Comparison of ENCODE assay signal across 9 mouse cellular contexts in genomic region chr9:114842269-114842668, GRCm38 (mm10). TPM values are rescaled to one million over a fixed set of nuclear protein-coding genes. Genes with fewer than 3 reads are reported as not detected.
A peak's percentile ranks its signal among the peaks of the same experiment; 100 is the strongest.
DNase-seq lines count a peak whose midpoint lies in the region; ATAC-seq and TF ChIP-seq lines count a peak whose summit lies in the region.
"Had no signal": no experiment of that assay in that cellular context is flagged by ENCODE, and none has a peak within 500 bp of the region (broad histone marks: within the 10 kb centered on the region; RNA-seq: fewer than 3 reads in every experiment).

No protein-coding gene starts in this region.

- WGBS in heart, embryonic 13.5 days, result 82% methylated on average over 7 of the region's 7 CpGs
- WGBS in embryonic facial prominence, embryonic 10.5 days, result 81% methylated on average over 7 of the region's 7 CpGs
- 56% methylated on average over 7 of the region's 7 CpGs for WGBS in intestine, embryonic 16.5 days
- WGBS in lung, embryonic 14.5 days, result 65% methylated on average over 7 of the region's 7 CpGs

- peaks cover 11% of the 10 kb centered on the region for H3K4me1 ChIP-seq in heart, embryonic 13.5 days
- peaks cover 28% of the 10 kb centered on the region for H3K4me1 ChIP-seq in embryonic facial prominence, embryonic 10.5 days
- peaks cover 10% of the 10 kb centered on the region for H3K4me1 ChIP-seq in intestine, embryonic 16.5 days (ENCODE audit: control insufficient read depth, insufficient read depth, low read length)
- H3K4me1 ChIP-seq in lung, embryonic 14.5 days (ENCODE audit: insufficient read depth), result no peaks in the 10 kb centered on the region; the same call in 1 of the 2 replicates

- no peak for ATAC-seq in heart, embryonic 13.5 days (ENCODE audit: extremely low read depth, insufficient number of reproducible peaks, low FRiP score, low TSS enrichment)
- ATAC-seq in intestine, embryonic 16.5 days, result no peak; the same call in 1 of the 2 replicates
- ATAC-seq in lung, embryonic 14.5 days (ENCODE audit: insufficient read depth), result peak; percentile 55
- ATAC-seq in activated CD4-positive, CD25-positive, alpha-beta regulatory T cell, adult 4 months, result no peak

- no peak overlapping the region for H3K27ac ChIP-seq in heart, embryonic 13.5 days (replicated peaks)
- no peak overlapping the region for H3K27ac ChIP-seq in embryonic facial prominence, embryonic 10.5 days (replicated peaks)
- peak overlapping the region; percentile 68 for H3K27ac ChIP-seq in intestine, embryonic 16.5 days (ENCODE audit: low read length)
- H3K27ac ChIP-seq in lung, embryonic 14.5 days (ENCODE audit: low read depth), result peak overlapping the region; percentile 84
- H3K27ac ChIP-seq: embryonic facial prominence, embryonic 12.5 days had no signal

- H3K9me3 ChIP-seq in heart, embryonic 13.5 days, result no peaks in the 10 kb centered on the region
- no peaks in the 10 kb centered on the region for H3K9me3 ChIP-seq in embryonic facial prominence, embryonic 10.5 days
- H3K9me3 ChIP-seq in intestine, embryonic 16.5 days (ENCODE audit: control insufficient read depth, low read length), result no peaks in the 10 kb centered on the region
- H3K9me3 ChIP-seq in lung, embryonic 14.5 days (ENCODE audit: low read depth, low read length), result no peaks in the 10 kb centered on the region
- H3K9me3 ChIP-seq: embryonic facial prominence, embryonic 12.5 days had no signal

- intact Hi-C loops in heart, postnatal 25 days (cut with DNase I), result loop anchor here (5.0 kb wide), 1 partner anchor 65 kb away; no protein-coding TSS in a partner anchor

- H3K4me3 ChIP-seq in heart, embryonic 13.5 days, result no peak overlapping the region
- peak overlapping the region; percentile 82; the same call in 1 of the 2 replicates for H3K4me3 ChIP-seq in embryonic facial prominence, embryonic 10.5 days
- peak overlapping the region; percentile 72 for H3K4me3 ChIP-seq in intestine, embryonic 16.5 days (ENCODE audit: low read length)
- H3K4me3 ChIP-seq in lung, embryonic 14.5 days (ENCODE audit: low read depth, low read length), result peak overlapping the region; percentile 70

- peak overlapping the region; percentile 97 for H3K4me2 ChIP-seq in heart, embryonic 13.5 days
- H3K4me2 ChIP-seq in intestine, embryonic 16.5 days (ENCODE audit: low read depth, low read length), result peak overlapping the region; percentile 95
- peak overlapping the region; percentile 97 for H3K4me2 ChIP-seq in lung, embryonic 14.5 days

- H3K9ac ChIP-seq in heart, embryonic 13.5 days, result no peak overlapping the region
- H3K9ac ChIP-seq in intestine, embryonic 16.5 days (ENCODE audit: low read depth, low read length), result peak overlapping the region; percentile 79
- H3K9ac ChIP-seq in lung, embryonic 14.5 days, result peak overlapping the region; percentile 66; the same call in 1 of the 2 replicates
- H3K9ac ChIP-seq: embryonic facial prominence, embryonic 12.5 days had no signal

- TF ChIP-seq CTCF in lung, embryonic 14.5 days (IDR thresholded peaks at IDR 0.05; ENCODE audit: low read depth), result no peak

- DNase-seq in heart, postnatal 25 days (ENCODE audit: low spot score), result no peak
- no peak for DNase-seq in embryonic facial prominence, embryonic 10.5 days (ENCODE audit: low spot score)
- DNase-seq in lung, embryonic 14.5 days, result peak; percentile 63
- DNase-seq in right cerebral cortex, adult 2 months (ENCODE audit: low spot score in 2 of 2), result no peak
- DNase-seq in frontal cortex, postnatal 36 days (ENCODE audit: low spot score in 2 of 2), result no peak

- no peaks in the 10 kb centered on the region for H3K36me3 ChIP-seq in heart, embryonic 13.5 days
- H3K36me3 ChIP-seq in embryonic facial prominence, embryonic 10.5 days (replicated peaks), result no peaks in the 10 kb centered on the region
- H3K36me3 ChIP-seq in intestine, embryonic 16.5 days (ENCODE audit: control insufficient read depth, insufficient read depth, low read length), result no peaks in the 10 kb centered on the region
- no peaks in the 10 kb centered on the region for H3K36me3 ChIP-seq in lung, embryonic 14.5 days (ENCODE audit: insufficient read depth)
- H3K36me3 ChIP-seq: embryonic facial prominence, embryonic 12.5 days had no signal

- 0 out of 2 replicates have a peak, but pooled peaks cover 10% of the 10 kb centered on the region for H3K27me3 ChIP-seq in heart, embryonic 13.5 days (replicated peaks)
- H3K27me3 ChIP-seq in embryonic facial prominence, embryonic 10.5 days (replicated peaks; ENCODE audit: low read depth, poor library complexity, severe bottlenecking), result peaks cover 51% of the 10 kb centered on the region
- H3K27me3 ChIP-seq in intestine, embryonic 16.5 days (replicated peaks; ENCODE audit: control insufficient read depth, insufficient read depth, low read length), result no peaks in the 10 kb centered on the region
- H3K27me3 ChIP-seq in lung, embryonic 14.5 days (ENCODE audit: insufficient read depth, low read length), result peaks cover 11% of the 10 kb centered on the region

RNA-seq across cellular contexts. Expression of gene Cmtm8, which starts 1.7 kb away (rescaled TPM):
- 14.3 and 16.4 TPM in 2 replicates for polyA plus RNA-seq in heart, embryonic 13.5 days (2015; fragmentation: Nextera tagmentation; extraction: Ambion mirVana)
- 10 to 100 TPM in 1 of 2 experiments, 1 to 10 TPM in 1; 9.9 to 10.1 TPM for total RNA-seq in heart, postnatal 25 days (2021)
- polyA plus RNA-seq in embryonic facial prominence, embryonic 10.5 days (2016; fragmentation: Nextera tagmentation; extraction: Ambion mirVana), result 21.3 and 26.4 TPM in 2 replicates
- polyA plus RNA-seq in intestine, embryonic 16.5 days (2015; fragmentation: Nextera tagmentation; extraction: Ambion mirVana), result 80.2 and 87.3 TPM in 2 replicates
- 75.4 and 81.5 TPM in 2 replicates for polyA plus RNA-seq in lung, embryonic 14.5 days (2014; fragmentation: Nextera tagmentation; extraction: Ambion mirVana)
- not detected for polyA plus RNA-seq in activated CD4-positive, CD25-positive, alpha-beta regulatory T cell, adult 4 months (2017; shearing (Covaris generic))

Comparison
In these comparisons a context has a peak if more than half of its experiments do, and no peak if none do; other contexts are left out.
1. H3K27ac ChIP-seq: peak in intestine, embryonic 16.5 days (single experiment) and lung, embryonic 14.5 days (single experiment); none in heart, embryonic 13.5 days (single experiment) and embryonic facial prominence, embryonic 10.5 days (single experiment).
2. RNA of gene Cmtm8, which starts 1.7 kb away (polyA plus RNA-seq): 75.4 to 81.5 TPM in lung, embryonic 14.5 days, 80.2 to 87.3 TPM in intestine, embryonic 16.5 days, 21.3 to 26.4 TPM in embryonic facial prominence, embryonic 10.5 days and 14.3 to 16.4 TPM in heart, embryonic 13.5 days; not detected in activated CD4-positive, CD25-positive, alpha-beta regulatory T cell, adult 4 months; every median in the first group is over 10 times any median in the second.
3. Peak in every context shown above with its lines, with median percentiles within 50 percentile points of each other: H3K4me2 ChIP-seq.